17 mouse cellular contexts compared by ENCODE assay signal in genomic region chr17:6752375-6752774, GRCm38 (mm10). TPM values are rescaled to one million over a fixed set of nuclear protein-coding genes. Genes with fewer than 3 reads are reported as not detected.
A peak's percentile ranks its signal among the peaks of the same experiment; 100 is the strongest.
DNase-seq lines count a peak whose midpoint lies in the region; ATAC-seq lines count a peak whose summit lies in the region.
"Had no signal": no experiment of that assay in that cellular context is flagged by ENCODE, and none has a peak within 500 bp of the region (broad histone marks: within the 10 kb centered on the region; RNA-seq: fewer than 3 reads in every experiment).

No protein-coding gene starts in this region.

- no peak overlapping the region for H3K4me2 ChIP-seq in heart, embryonic 16.5 days (ENCODE audit: low read depth, low read length)
- H3K4me2 ChIP-seq: forebrain, embryonic 12.5 days; lung, embryonic 15.5 days; midbrain, embryonic 11.5 days had no signal

- WGBS in heart, embryonic 16.5 days: 44% methylated on average over 7 of the region's 7 CpGs

- peaks cover 37% of the 10 kb centered on the region for H3K4me1 ChIP-seq in heart, embryonic 16.5 days (ENCODE audit: control insufficient read depth, insufficient read depth, low read length)

- H3K27me3 ChIP-seq in heart, embryonic 16.5 days (ENCODE audit: control insufficient read depth, insufficient read depth, low read length): no peaks in the 10 kb centered on the region
- H3K27me3 ChIP-seq: forebrain, embryonic 12.5 days; lung, embryonic 15.5 days had no signal

- peaks cover 15% of the 10 kb centered on the region for H3K36me3 ChIP-seq in heart, embryonic 16.5 days (ENCODE audit: control insufficient read depth, insufficient read depth)

- no peak overlapping the region for H3K9ac ChIP-seq in heart, embryonic 16.5 days (ENCODE audit: low read length)
- H3K9ac ChIP-seq: forebrain, embryonic 12.5 days; lung, embryonic 15.5 days had no signal

- H3K27ac ChIP-seq in heart, embryonic 16.5 days (ENCODE audit: low read length): peak overlapping the region; percentile 5
- H3K27ac ChIP-seq: forebrain, embryonic 12.5 days; gastrocnemius, adult 2 months; lung, embryonic 15.5 days had no signal

- no peak for ATAC-seq in heart, embryonic 16.5 days (replicated peaks; ENCODE audit: extremely low read depth, insufficient read depth, low FRiP score)
- ATAC-seq: inflammation-experienced regulatory T-cells, adult 6 months had no signal

- no peak overlapping the region for H3K4me3 ChIP-seq in heart, embryonic 16.5 days (ENCODE audit: low read length)
- H3K4me3 ChIP-seq: forebrain, embryonic 12.5 days; gastrocnemius, adult 2 months; lung, embryonic 15.5 days had no signal

- no peaks in the 10 kb centered on the region for H3K9me3 ChIP-seq in heart, embryonic 16.5 days (replicated peaks; ENCODE audit: control insufficient read depth, low read length)
- H3K9me3 ChIP-seq: forebrain, embryonic 12.5 days; lung, embryonic 15.5 days had no signal

- intact Hi-C loops in heart, postnatal 14 days (cut with DNase I): no loop called here

- DNase-seq in embryo, embryonic 10.5 days (ENCODE audit: low spot score): peak; percentile 58
- DNase-seq in embryo, embryonic 10 days (ENCODE audit: low spot score): no peak
- no peak for DNase-seq in heart, postnatal 14 days
- peak; percentile 84 for DNase-seq in MN1 (ENCODE audit: low spot score)
- DNase-seq in hindlimb bud, embryonic 11.5 days (ENCODE audit: extremely low spot score, low read depth, low spot score): peak; percentile 16
- DNase-seq in gastrocnemius, postnatal 4 days (ENCODE audit: low spot score in 2 of 2): no peak
- DNase-seq in left cerebral cortex, adult 8-10 months (ENCODE audit: low spot score in 2 of 2): no peak
- DNase-seq: adrenal gland, postnatal 14 days; cerebellum, postnatal 36 days; gastrocnemius, adult 2 months; kidney, postnatal 14 days; liver had no signal

RNA-seq across cellular contexts. Expression of gene Ezr, which starts 30.2 kb away (rescaled TPM):
- polyA plus RNA-seq in heart, embryonic 16.5 days (2015; fragmentation: Nextera tagmentation; extraction: Ambion mirVana): 144 and 166 TPM in 2 replicates
- 10 to 100 TPM; 48.8 to 56.9 TPM for total RNA-seq in heart, postnatal 14 days (2021)
- 10 to 100 TPM; 14.3 to 18.9 TPM for total RNA-seq in gastrocnemius, postnatal 4 days (2021)
- total RNA-seq in left cerebral cortex, adult 8-10 months (2022): 10 to 100 TPM; 37.9 to 48.8 (median 40.2) TPM

Comparison
In these comparisons a context has a peak if more than half of its experiments do, and no peak if none do; other contexts are left out.
1. DNase-seq: peak in embryo, embryonic 10.5 days (single experiment), MN1 (single experiment) and hindlimb bud, embryonic 11.5 days (single experiment); none in embryo, embryonic 10 days (single experiment), heart, postnatal 14 days (0 of 2), gastrocnemius, postnatal 4 days (0 of 2) and left cerebral cortex, adult 8-10 months (0 of 2).